Mouse (Mus musculus) midbrain, embryonic 16.5 days (tissue): Measurements from ENCODE around the gene Ccdc6. TPM values are rescaled to one million over a fixed set of nuclear protein-coding genes. Genes with fewer than 3 reads are reported as not detected.
A peak's percentile ranks its signal among the peaks of the same experiment; 100 is the strongest.

Source experiments
- ATAC-seq: fragments of 200-750 bp; cut with Nextera tagmentation; 2 replicates; pipeline ENCODE4 v1.8.0; 2017; ENCODE audit warnings: moderate TSS enrichment
- H3K27ac ChIP-seq: fragments of 300-500 bp; sonication (generic); 2 replicates; pipeline ENCODE4 v1.5.1; 2014; ENCODE audit warnings: mild to moderate bottlenecking, low read length, mixed read lengths
- H3K27me3 ChIP-seq: fragments of 300-500 bp; sonication (generic); 2 replicates; pipeline ENCODE4 v1.6.1; 2014; ENCODE audit warnings: low read depth, low read length, mixed read lengths; ENCODE audit not compliant: control insufficient read depth, insufficient read depth
- H3K36me3 ChIP-seq: fragments of 300-500 bp; sonication (generic); 2 replicates; pipeline ENCODE4 v1.6.1; 2014; ENCODE audit warnings: mild to moderate bottlenecking, low read length, moderate library complexity, mixed read lengths; ENCODE audit not compliant: control insufficient read depth, insufficient read depth
- H3K4me1 ChIP-seq: fragments of 300-500 bp; sonication (generic); 2 replicates; pipeline ENCODE4 v1.6.1; 2014; ENCODE audit warnings: mild to moderate bottlenecking, low read length, mixed read lengths; ENCODE audit not compliant: control insufficient read depth, insufficient read depth
- H3K4me2 ChIP-seq: fragments of 300-500 bp; sonication (generic); 2 replicates; pipeline ENCODE4 v1.6.1; 2014; ENCODE audit warnings: mild to moderate bottlenecking, low read length, mixed read lengths
- H3K4me3 ChIP-seq: fragments of 300-500 bp; sonication (generic); 2 replicates; pipeline ENCODE4 v1.5.1; 2014; ENCODE audit warnings: low read depth, mild to moderate bottlenecking, low read length, moderate library complexity, mixed read lengths
- H3K9ac ChIP-seq: fragments of 300-500 bp; sonication (generic); 2 replicates; pipeline ENCODE4 v1.6.1; 2014; ENCODE audit warnings: low read depth, low read length, mixed read lengths
- H3K9me3 ChIP-seq: fragments of 300-500 bp; sonication (generic); replicated peaks from 2 replicates; pipeline ENCODE4 v1.6.1; 2014; ENCODE audit warnings: mild to moderate bottlenecking, low read length, mixed read lengths; ENCODE audit not compliant: control insufficient read depth, poor library complexity, severe bottlenecking
- WGBS: fragments of 180-500 bp; shearing (Covaris S2); extraction: QIAGEN DNeasy Blood & Tissue Kit; methylation state at CpG from one replicate; pipeline ENCODE4 v1.1.7; 2014; 5-methylcytosine and 5-hydroxymethylcytosine counted together
- polyA plus RNA-seq: library from polyadenylated mRNA; unstranded; fragments of >200 nt; fragmentation: Nextera tagmentation; extraction: Ambion mirVana; gene quantifications from 2 replicates; pipeline ENCODE4 v1.2.1, GENCODE M21; 2015

Gene Ccdc6
- polyA plus RNA-seq, 1 experiment from 2014 or later: 26.1 TPM

GRCm38 (mm10) chr10:70160811-70161210 is 63.9 kb downstream of the Ccdc6 start:
- no peak for ATAC-seq
- WGBS: 90% methylated on average over 12 of the region's 12 CpGs

GRCm38 (mm10) chr10:70161504-70161903 is 64.6 kb downstream of the Ccdc6 start:
- no peak for ATAC-seq
- Histone ChIP-seq H3K4me3 (no peak overlapping the region), H3K36me3 (peaks cover 4% of the 10 kb centered on the region; the same call in 1 of the 2 replicates), H3K27me3 (no peaks in the 10 kb centered on the region), H3K27ac (no peak overlapping the region), H3K9me3 (no peaks in the 10 kb centered on the region), H3K9ac (no peak overlapping the region), H3K4me1 (peaks cover 5% of the 10 kb centered on the region), H3K4me2 (no peak overlapping the region)
- WGBS: 88% methylated on average over 14 of the region's 14 CpGs

More at GRCm38 (mm10) chr10:70160811-70161210, 63.9 kb downstream of the Ccdc6 start:
- Histone ChIP-seq H3K4me3 (no peak overlapping the region), H3K4me2 (no peak overlapping the region), H3K27ac (no peak overlapping the region), H3K4me1 (peaks cover 5% of the 10 kb centered on the region), H3K27me3 (no peaks in the 10 kb centered on the region), H3K36me3 (peaks cover 4% of the 10 kb centered on the region), H3K9me3 (no peaks in the 10 kb centered on the region), H3K9ac (no peak overlapping the region)

- no peaks in the 10 kb centered on the region for H3K36me3 ChIP-seq
- H3K4me1 ChIP-seq: peaks cover 7% of the 10 kb centered on the region
- no peaks in the 10 kb centered on the region for H3K9me3 ChIP-seq
- no peak overlapping the region for H3K4me3 ChIP-seq
- 50% methylated on average over 5 of the region's 5 CpGs for WGBS
- no peaks in the 10 kb centered on the region for H3K27me3 ChIP-seq
- no peak for ATAC-seq
- no peak overlapping the region; the same call in 1 of the 2 replicates for H3K27ac ChIP-seq
- H3K4me2 ChIP-seq: no peak overlapping the region
- H3K9ac ChIP-seq: peak overlapping the region; percentile 27
Observed at GRCm38 (mm10) chr10:70163681-70164080, 66.8 kb downstream of the Ccdc6 start.

GRCm38 (mm10) chr10:70165877-70166276 is 69.0 kb downstream of the Ccdc6 start:
- no peak overlapping the region for H3K4me2 ChIP-seq
- no peak for ATAC-seq

GRCm38 (mm10) chr10:70166427-70166826 is 69.5 kb downstream of the Ccdc6 start:
- no peak overlapping the region for H3K9ac ChIP-seq
- no peaks in the 10 kb centered on the region for H3K9me3 ChIP-seq
- ATAC-seq: no peak
- no peak overlapping the region for H3K4me2 ChIP-seq
- no peaks in the 10 kb centered on the region for H3K36me3 ChIP-seq
- H3K27ac ChIP-seq: no peak overlapping the region
- 92% methylated on average over 5 of the region's 5 CpGs for WGBS
- H3K4me1 ChIP-seq: peaks cover 16% of the 10 kb centered on the region
- H3K27me3 ChIP-seq: no peaks in the 10 kb centered on the region
- no peak overlapping the region for H3K4me3 ChIP-seq

More at GRCm38 (mm10) chr10:70165877-70166276, 69.0 kb downstream of the Ccdc6 start:
- H3K27me3 ChIP-seq: no peaks in the 10 kb centered on the region
- peaks cover 16% of the 10 kb centered on the region for H3K4me1 ChIP-seq
- no peak overlapping the region for H3K9ac ChIP-seq
- WGBS: 82% methylated on average over 6 of the region's 6 CpGs
- no peaks in the 10 kb centered on the region for H3K9me3 ChIP-seq
- no peak overlapping the region for H3K4me3 ChIP-seq
- no peaks in the 10 kb centered on the region for H3K36me3 ChIP-seq
- H3K27ac ChIP-seq: no peak overlapping the region

GRCm38 (mm10) chr10:70167625-70168024 is 70.7 kb downstream of the Ccdc6 start:
- Histone ChIP-seq H3K36me3 (no peaks in the 10 kb centered on the region), H3K27me3 (no peaks in the 10 kb centered on the region), H3K4me3 (no peak overlapping the region), H3K4me1 (peaks cover 16% of the 10 kb centered on the region), H3K9me3 (no peaks in the 10 kb centered on the region), H3K4me2 (no peak overlapping the region), H3K27ac (no peak overlapping the region), H3K9ac (no peak overlapping the region)
- ATAC-seq: no peak
- WGBS: 78% methylated on average over 11 of the region's 11 CpGs

GRCm38 (mm10) chr10:70168396-70168795 is 71.5 kb downstream of the Ccdc6 start:
- H3K9ac ChIP-seq: no peak overlapping the region
- peak overlapping the region; percentile 25; the same call in 1 of the 2 replicates for H3K27ac ChIP-seq
- no peaks in the 10 kb centered on the region for H3K27me3 ChIP-seq
- ATAC-seq: no peak
- H3K4me2 ChIP-seq: no peak overlapping the region
- no peaks in the 10 kb centered on the region for H3K9me3 ChIP-seq
- no peaks in the 10 kb centered on the region for H3K36me3 ChIP-seq
- H3K4me3 ChIP-seq: no peak overlapping the region
- WGBS: 91% methylated on average over 13 of the region's 13 CpGs
- peaks cover 15% of the 10 kb centered on the region for H3K4me1 ChIP-seq

- H3K27me3 ChIP-seq: no peaks in the 10 kb centered on the region
- H3K27ac ChIP-seq: peak overlapping the region; percentile 25; the same call in 1 of the 2 replicates
- H3K9ac ChIP-seq: no peak overlapping the region
- ATAC-seq: peak; percentile 43; the same call in 1 of the 2 replicates
- no peak overlapping the region for H3K4me3 ChIP-seq
- no peaks in the 10 kb centered on the region for H3K36me3 ChIP-seq
- WGBS: 58% methylated on average over 18 of the region's 18 CpGs
- peaks cover 11% of the 10 kb centered on the region for H3K4me1 ChIP-seq
- H3K4me2 ChIP-seq: no peak overlapping the region
- H3K9me3 ChIP-seq: no peaks in the 10 kb centered on the region
Observed at GRCm38 (mm10) chr10:70169044-70169443, 72.1 kb downstream of the Ccdc6 start.

- Histone ChIP-seq H3K9ac (no peak overlapping the region), H3K27ac (no peak overlapping the region), H3K4me1 (peaks cover 10% of the 10 kb centered on the region), H3K27me3 (no peaks in the 10 kb centered on the region), H3K9me3 (no peaks in the 10 kb centered on the region), H3K4me3 (no peak overlapping the region), H3K36me3 (no peaks in the 10 kb centered on the region; the same call in 1 of the 2 replicates), H3K4me2 (no peak overlapping the region)
- 56% methylated on average over 3 of the region's 3 CpGs for WGBS
- ATAC-seq: no peak
Observed at GRCm38 (mm10) chr10:70173314-70173713, 76.4 kb downstream of the Ccdc6 start.
